Mouse (Mus musculus) kidney, adult 11 months (tissue): Measurements from ENCODE around the gene Acap1.
A peak's percentile ranks its signal among the peaks of the same experiment; 100 is the strongest.
"Not testable (repeated sequence)": the region's sequence is repeated elsewhere in the genome, so short reads cannot be mapped to it uniquely, and the experiment has no call there.

Experiments used
- DNase-seq: peaks from one replicate; pipeline ENCODE4 v3.0.0; 2022

The Acap1 gene

GRCm38 (mm10) chr11:69895291-69895690 lies at the start of gene Acap1:
Acap1 (minus strand) TSS chr11:69895539.
- DNase-seq, result no peak

GRCm38 (mm10) chr11:69940962-69941361 lies 45.6 kb upstream of the Acap1 start:
- no peak for DNase-seq

DNA sequence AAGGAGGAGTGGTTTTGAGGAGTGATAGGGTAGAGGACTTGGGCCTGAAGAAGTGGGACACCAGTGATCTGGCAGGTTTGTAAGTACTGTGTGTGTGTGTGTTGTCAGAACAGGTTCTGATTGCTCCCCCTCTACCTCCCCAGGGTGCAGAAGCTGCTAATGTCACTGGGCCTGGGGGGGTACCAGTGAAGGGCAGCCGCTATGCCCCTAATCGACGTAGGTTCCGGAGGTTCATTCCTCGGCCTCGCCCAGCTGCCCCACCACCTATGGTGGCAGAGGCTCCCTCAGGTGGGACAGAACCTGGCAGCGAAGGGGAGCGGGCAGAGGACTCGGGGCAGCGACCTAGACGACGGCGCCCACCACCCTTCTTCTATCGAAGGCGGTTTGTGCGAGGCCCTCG lies 44.4 kb upstream of the Acap1 start:
- DNase-seq, result no peak

- DNase-seq, result no peak
These were observed 43.8 kb upstream of the Acap1 start for GRCm38 (mm10) chr11:69939181-69939580.

DNA sequence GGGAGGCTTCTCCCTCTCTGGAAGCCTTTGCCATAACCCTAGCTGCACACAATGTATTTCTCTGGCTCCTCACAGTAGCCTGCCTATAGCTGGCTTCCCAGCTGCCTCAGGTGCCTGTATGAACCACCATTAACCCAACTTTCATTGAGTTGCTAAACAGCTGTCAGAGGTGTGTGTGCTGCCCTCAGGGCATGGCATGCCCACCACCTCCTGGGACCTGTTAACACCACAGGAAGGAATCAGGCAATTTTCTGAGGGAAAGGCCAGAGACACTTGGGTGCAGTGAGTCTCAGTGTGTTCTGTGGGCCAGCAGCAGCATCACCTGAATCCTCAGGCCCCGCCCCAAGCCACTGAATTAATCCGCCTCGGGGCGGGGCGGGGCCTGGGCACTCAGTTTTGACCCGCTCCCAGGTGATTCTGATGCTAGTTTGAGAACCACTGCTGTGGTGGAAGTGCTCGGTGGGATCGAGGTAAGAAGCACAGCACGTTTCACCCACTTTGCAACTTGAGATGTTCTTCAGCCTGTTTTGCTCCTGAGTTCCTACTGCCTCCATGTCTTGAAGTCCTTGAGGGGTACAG lies 43.2 kb upstream of the Acap1 start:
- DNase-seq, result peak; percentile 43

GRCm38 (mm10) chr11:69937834-69938233 lies 42.5 kb upstream of the Acap1 start:
- DNase-seq, result peak; percentile 62

- DNase-seq, result no peak
These were observed 42.0 kb upstream of the Acap1 start for GRCm38 (mm10) chr11:69937385-69937784.

DNA sequence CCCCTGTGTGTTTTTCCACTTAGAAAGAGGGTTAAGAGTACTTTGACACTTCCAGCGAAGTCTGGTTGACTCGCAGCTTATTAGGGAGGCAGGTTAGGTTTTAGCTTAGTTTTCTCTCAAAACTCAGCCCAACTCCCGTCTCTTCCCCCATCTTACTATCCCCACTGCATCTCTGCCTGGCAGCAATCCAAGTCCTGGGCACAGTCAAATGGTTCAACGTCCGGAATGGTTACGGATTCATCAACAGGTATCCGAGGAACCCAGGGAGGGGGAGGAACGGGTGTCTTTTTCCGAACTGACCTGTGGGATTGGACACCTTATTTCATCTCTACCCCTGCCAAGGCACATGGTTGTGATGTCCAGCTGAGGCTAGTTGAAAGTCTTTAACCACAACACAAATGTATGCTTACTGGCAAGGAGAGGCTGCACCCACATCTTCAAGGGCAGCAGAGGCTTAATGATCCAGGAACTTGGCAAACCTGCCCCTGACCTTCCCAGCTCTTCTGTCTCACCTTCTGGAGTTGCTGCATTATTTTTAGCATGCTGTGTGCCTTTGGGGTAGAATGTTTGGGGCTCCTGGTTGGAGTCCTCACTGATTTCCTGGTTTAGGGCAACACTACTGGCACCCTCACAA lies 41.5 kb upstream of the Acap1 start:
- DNase-seq, result peak; percentile 80

DNA sequence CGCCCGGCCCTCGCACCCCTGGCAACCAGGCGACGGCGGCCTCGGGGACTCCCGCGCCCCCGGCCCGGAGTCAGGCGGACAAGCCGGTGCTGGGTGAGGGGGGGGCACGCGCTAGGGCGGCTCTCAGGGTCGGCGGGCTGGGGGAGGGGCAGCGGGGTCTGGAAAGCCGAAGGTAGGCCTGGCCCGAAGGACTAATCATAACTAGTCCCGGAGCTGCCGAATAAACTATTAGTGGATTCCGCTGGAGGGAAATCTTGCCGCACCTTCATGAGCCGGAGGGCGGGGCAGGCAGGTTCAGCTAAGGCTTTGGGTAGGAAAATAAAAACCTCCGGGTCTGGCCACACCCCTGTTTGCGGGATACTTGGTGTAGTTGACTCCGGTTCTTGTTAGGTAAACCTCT lies 40.8 kb upstream of the Acap1 start:
- DNase-seq, result peak; percentile 68

DNA sequence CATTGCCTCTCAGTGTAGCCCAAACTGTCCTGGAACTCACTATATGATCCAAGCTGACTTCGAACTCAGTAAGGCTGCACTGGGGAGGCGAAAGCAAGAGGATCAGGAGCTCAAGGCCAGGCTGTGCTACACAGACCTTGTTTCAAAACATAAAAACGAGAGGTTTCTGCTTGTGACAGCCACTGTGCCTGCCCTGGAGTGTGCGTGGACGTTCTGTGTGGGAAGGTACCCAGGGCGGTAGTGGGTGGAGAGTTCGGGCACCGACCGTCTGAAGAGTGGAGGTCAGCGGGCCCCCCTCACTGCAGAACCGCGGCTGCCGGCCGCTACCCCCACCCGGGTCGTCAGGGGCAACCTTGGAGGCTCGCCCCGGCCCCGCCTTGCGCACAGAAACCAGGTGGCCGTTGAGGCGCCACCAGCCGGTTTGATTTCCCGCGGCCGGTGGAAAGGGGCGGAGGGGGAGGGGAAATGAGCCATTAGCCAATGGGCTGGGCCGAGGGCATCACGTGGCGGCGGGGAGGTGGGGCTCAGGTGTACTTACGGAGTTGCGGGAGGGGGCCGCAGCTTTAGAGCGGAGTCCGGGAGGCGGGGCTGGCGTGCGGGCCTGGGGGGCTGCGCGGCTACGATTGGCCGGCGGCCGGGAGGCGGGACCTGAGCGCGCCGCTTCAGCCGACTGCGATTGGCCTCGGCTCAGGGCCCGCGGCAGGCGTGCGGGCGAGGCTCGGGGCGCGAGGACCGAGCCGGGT lies 40.0 kb upstream of the Acap1 start, which contains the start of gene Ybx2:
Gene Ybx2 (plus strand): TSS at position 660 of the 743 bp plus-strand sequence.
- DNase-seq, result peak; percentile 92

DNA sequence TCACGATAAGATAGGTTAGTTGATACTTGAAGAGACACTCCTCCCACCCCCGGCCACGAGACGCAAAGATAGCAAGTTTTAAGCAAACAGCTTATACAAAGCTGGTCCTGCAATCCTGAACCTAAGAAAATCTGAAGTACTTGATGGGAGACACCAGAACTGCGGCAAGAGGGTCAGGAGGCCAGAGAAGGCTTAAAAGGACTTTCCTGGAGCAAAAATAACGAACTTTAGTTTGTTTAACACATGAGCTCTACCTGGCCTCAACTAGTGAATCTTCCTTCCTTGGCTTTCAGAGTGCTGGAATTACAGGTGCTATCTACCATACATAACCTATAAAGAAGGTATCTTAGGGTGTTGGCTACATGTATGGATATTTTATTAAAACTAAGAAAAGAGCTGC lies 39.3 kb upstream of the Acap1 start:
- no peak for DNase-seq

DNA sequence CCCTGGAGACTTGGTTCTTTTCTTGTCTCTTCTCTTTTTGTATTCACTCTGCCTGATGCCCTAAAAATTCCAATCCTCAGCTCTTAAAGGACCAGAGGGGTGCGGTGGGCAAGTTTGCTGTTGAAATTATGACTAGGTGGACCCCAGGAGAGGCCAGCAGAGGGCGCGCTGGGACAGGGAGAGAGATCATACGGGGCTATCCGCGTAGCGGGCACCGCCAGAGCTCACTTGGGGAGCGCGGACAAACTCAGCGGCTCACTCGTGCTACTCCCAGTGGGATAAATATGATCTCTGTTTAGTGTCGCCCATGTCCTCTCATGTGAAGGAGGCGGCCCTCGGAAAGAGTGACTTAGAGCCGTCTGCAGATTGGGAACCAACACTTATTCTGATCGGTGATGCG lies 38.8 kb upstream of the Acap1 start:
- peak; percentile 77 for DNase-seq

GRCm38 (mm10) chr11:69933066-69933465 lies 37.7 kb upstream of the Acap1 start:
- DNase-seq, result no peak

- no peak for DNase-seq
These were observed 36.9 kb upstream of the Acap1 start for GRCm38 (mm10) chr11:69932254-69932653.

DNA sequence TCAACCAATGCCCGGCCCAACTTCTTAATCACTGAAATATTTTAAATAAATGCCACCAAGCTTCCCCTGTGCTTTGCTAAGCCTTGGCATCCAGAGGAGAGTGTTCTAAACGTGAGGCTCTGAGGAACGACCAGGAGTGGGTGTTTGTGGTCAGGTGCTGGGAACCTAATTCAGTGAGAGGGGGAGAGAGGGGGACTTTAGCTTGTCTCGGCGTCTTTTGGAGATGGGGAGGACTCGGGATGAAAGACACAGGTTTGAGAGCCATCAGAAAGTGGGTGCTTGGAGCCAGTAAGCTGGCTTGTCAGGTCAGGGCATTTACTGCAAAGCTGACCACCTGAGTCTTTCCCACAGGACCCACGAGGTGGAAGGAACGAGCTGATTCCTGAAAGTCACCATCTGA lies 36.4 kb upstream of the Acap1 start:
- DNase-seq, result no peak

GRCm38 (mm10) chr11:69930967-69931537 lies 35.7 kb upstream of the Acap1 start:
- DNase-seq, result no peak

DNA sequence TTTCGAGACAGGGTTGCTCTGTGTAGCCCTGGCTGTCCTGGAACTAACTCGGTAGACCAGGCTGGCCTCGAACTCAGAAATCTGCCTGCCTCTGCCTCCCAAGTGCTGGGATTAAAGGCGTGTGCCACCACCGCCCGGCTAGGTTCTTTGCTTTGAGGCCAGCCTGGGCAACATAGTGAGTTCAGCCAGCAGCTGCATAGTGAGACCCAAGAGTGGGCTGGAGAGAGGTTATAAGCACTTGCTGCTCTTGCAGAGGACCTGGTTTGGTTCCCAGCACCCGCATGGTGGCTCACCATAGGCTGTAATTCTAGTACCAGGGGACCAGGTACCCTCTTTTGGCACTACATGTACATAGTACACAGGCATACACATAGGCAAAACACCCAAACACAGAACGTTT lies 34.8 kb upstream of the Acap1 start:
- not testable (repeated sequence) for DNase-seq

DNA sequence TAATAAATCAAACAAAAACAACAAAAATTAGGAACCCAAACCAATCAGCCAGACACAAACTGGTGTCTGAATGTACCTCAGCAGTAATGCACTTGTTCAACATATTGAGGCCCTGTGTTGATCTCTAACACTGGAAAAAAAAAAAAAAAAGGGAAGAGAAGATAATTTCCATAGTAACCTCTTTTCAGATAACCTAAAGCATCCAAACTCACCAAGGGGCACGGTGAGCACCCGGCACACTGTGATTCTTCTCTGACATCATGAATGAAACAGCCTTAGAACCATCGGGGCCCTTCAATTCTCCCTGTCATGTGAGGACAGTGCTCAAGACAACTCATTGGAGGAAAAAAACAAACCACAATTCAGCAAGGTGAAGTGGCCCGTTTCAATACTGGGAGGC lies 34.4 kb upstream of the Acap1 start:
- no peak for DNase-seq

DNA sequence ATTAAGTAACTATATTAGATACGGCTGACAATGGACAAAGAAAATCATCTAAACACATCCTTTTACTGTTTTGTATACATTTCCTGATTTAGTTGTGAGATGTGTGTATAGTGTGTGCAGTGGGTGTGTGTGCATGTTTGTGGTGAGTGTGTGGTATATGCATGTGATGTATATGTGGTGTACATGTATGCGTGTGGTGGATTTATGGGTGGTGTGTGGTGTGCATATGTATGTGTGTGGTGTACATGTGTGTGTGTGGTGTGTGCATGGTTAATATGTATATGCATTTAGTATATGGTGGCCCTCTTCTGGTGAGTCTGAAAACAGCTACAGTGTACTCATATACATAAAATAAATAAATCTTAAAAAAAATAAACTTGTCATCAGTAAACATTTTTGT lies 32.2 kb upstream of the Acap1 start:
- DNase-seq, result no peak

GRCm38 (mm10) chr11:69922796-69923195 lies 27.5 kb upstream of the Acap1 start:
- DNase-seq, result no peak

GRCm38 (mm10) chr11:69922012-69922756 lies 26.8 kb upstream of the Acap1 start:
- DNase-seq, result no peak

DNA sequence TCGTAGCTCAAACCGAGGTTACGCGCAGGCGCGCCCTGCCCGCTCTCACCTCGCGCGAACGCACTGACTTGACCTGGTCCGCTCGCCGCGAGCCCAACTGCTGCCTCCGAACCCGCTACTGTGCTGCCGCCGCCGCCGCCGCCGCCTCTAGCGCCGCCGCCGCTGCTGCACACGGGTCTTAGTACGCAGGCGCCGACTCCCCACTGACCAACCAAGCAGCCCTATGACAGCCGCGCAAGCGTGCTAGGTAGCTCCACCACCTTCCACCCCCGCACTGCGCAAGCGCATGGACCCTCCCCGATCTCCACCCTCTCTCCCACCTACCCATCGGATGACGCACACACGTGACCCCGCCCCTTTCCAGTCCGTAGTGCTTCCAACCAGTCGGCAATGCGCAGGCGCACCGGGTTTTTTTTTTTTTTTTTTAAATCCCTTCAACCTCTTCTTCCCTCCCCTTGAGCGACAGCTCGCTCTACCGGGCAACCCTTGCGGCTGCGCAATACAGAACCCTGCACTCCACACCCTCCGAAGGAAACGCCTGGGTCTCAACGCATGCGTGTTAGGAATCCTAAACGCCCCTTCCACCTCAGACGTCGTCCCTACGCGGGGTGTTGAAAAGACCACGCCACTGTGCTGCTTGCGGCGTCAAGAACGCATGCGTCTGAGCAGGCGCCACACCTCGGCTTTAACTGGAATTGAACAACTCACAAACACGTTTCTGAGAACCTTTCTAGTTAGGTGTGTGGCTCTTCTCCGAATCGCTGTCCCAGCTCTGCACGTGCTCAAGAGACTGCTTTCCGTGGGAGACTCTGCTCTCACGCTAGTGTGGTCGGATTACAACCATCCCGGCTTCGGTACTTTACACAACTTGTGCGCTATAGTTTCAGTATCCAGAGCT lies 26.0 kb upstream of the Acap1 start, which contains the start of gene Eif5a:
Gene Eif5a (minus strand): TSS at position 845 of the 898 bp plus-strand sequence.
- peak; percentile 100 for DNase-seq
